In the genomic region with DNA sequence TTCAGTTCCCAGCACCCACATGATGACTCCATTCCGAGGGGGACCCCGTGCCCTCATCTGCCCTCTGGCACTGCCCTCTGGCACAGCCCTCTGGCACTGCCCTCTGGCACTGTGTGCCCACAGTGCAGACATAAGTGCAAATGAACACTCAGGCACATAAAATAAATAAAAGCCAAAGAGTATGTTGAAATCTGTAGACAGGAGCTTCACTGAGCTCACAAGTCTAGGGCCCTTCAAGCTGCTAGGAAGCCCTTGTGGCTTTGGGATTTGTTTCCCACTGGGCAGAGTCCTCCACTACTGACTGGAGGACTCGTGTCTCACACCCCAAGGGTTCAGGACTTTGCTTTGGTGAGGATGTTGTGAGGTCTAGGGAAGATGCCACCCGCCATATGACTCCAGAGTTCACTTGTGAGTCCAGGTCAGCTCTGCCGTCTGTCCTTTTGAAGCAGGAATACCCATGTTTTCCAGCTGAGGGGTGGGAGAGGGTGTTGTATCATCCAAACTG, we compare ENCODE assay signal across 15 mouse cellular contexts. TPM values are rescaled to one million over a fixed set of nuclear protein-coding genes. Genes with fewer than 3 reads are reported as not detected.
A peak's percentile ranks its signal among the peaks of the same experiment; 100 is the strongest.
DNase-seq lines count a peak whose midpoint lies in the region; ATAC-seq and TF ChIP-seq lines count a peak whose summit lies in the region.
"Had no signal": no experiment of that assay in that cellular context is flagged by ENCODE, and none has a peak within 500 bp of the region (broad histone marks: within the 10 kb centered on the region; RNA-seq: fewer than 3 reads in every experiment).

No protein-coding gene starts in this region.

- no peak for TF ChIP-seq CTCF in heart, postnatal 0 days (IDR thresholded peaks at IDR 0.05; ENCODE audit: low read depth)
- no peak for TF ChIP-seq CTCF in heart, adult 2 months (IDR thresholded peaks at IDR 0.05)
- no peak for TF ChIP-seq CTCF in MEL (IDR thresholded peaks at IDR 0.05 in 2 of 3, conservative IDR thresholded peaks at IDR 0.05 in 1 of 3; ENCODE audit: control insufficient read depth in 1 of 3, insufficient read depth in 1 of 3, low read depth in 2 of 3, low read length in 3 of 3, poor library complexity in 1 of 3, severe bottlenecking in 1 of 3)
- no peak for TF ChIP-seq CTCF in lung, postnatal 0 days (IDR thresholded peaks at IDR 0.05)

- 86% methylated on average over 5 of the region's 5 CpGs for WGBS in heart, postnatal 0 days
- WGBS in heart, adult 2 months: 89% methylated on average over 5 of the region's 5 CpGs
- 59% methylated on average over 5 of the region's 5 CpGs for WGBS in lung, postnatal 0 days

- no peak for DNase-seq in heart, postnatal 0 days (ENCODE audit: low spot score)
- DNase-seq in heart, adult 2 months: no peak
- DNase-seq in MEL (ENCODE audit: low read depth, low spot score): no peak
- peak; percentile 85 for DNase-seq in lung, postnatal 0 days (ENCODE audit: low spot score)
- no peak for DNase-seq in layer of hippocampus, postnatal 14 days (ENCODE audit: low spot score in 2 of 2)
- DNase-seq in thymus, adult 18-20 months: no peak
- no peak for DNase-seq in urinary bladder, postnatal 10 days (ENCODE audit: low spot score)
- DNase-seq: cerebellum, adult 2 months; thymus, postnatal 36 days had no signal

- H3K9me3 ChIP-seq in heart, postnatal 0 days (replicated peaks; ENCODE audit: control insufficient read depth, low read length): no peaks in the 10 kb centered on the region
- no peaks in the 10 kb centered on the region for H3K9me3 ChIP-seq in MEL (replicated peaks; ENCODE audit: insufficient read depth, low read length)
- no peaks in the 10 kb centered on the region for H3K9me3 ChIP-seq in lung, postnatal 0 days (ENCODE audit: low read length)
- H3K9me3 ChIP-seq: kidney, embryonic 15.5 days; limb, embryonic 10.5 days; midbrain, embryonic 12.5 days; neural tube, embryonic 12.5 days had no signal

- H3K79me2 ChIP-seq in heart, adult 2 months (replicated peaks; ENCODE audit: control insufficient read depth, insufficient read depth, low read length): no peaks in the 10 kb centered on the region
- H3K79me2 ChIP-seq in MEL (ENCODE audit: control insufficient read depth, insufficient read depth, low read length, poor library complexity): peaks cover 30% of the 10 kb centered on the region

- H3K9ac ChIP-seq in heart, postnatal 0 days (replicated peaks; ENCODE audit: low read depth, low read length): 0 out of 2 replicates have a peak overlapping the region, but pooled peaks have one; percentile 10
- no peak overlapping the region for H3K9ac ChIP-seq in heart, adult 2 months (ENCODE audit: low read depth, low read length)
- H3K9ac ChIP-seq in MEL (ENCODE audit: control insufficient read depth, low read depth, low read length, poor library complexity, severe bottlenecking): peak overlapping the region; percentile 62
- no peak overlapping the region for H3K9ac ChIP-seq in lung, postnatal 0 days (replicated peaks; ENCODE audit: low read depth)
- H3K9ac ChIP-seq: midbrain, embryonic 12.5 days; neural tube, embryonic 12.5 days had no signal

- 0 out of 2 replicates have a peak, but pooled peaks cover 8% of the 10 kb centered on the region for H3K36me3 ChIP-seq in heart, postnatal 0 days (replicated peaks; ENCODE audit: control insufficient read depth, insufficient read depth, low read length)
- peaks cover 7% of the 10 kb centered on the region for H3K36me3 ChIP-seq in heart, adult 2 months (ENCODE audit: control insufficient read depth, insufficient read depth, low read length)
- peaks cover 0 to 43% of the 10 kb centered on the region in 2 experiments; a peak in 3 of 4 replicates for H3K36me3 ChIP-seq in MEL (ENCODE audit: control insufficient read depth in 1 of 2, insufficient read depth in 2 of 2, low read length in 2 of 2)
- H3K36me3 ChIP-seq in lung, postnatal 0 days (ENCODE audit: insufficient read depth, low read length): no peaks in the 10 kb centered on the region

- no peak overlapping the region for H3K4me2 ChIP-seq in heart, postnatal 0 days (ENCODE audit: low read depth, low read length)
- H3K4me2 ChIP-seq in lung, postnatal 0 days (replicated peaks; ENCODE audit: low read depth, low read length): no peak overlapping the region
- H3K4me2 ChIP-seq: midbrain, embryonic 12.5 days had no signal

- peaks cover 28% of the 10 kb centered on the region for H3K4me1 ChIP-seq in heart, postnatal 0 days (ENCODE audit: control insufficient read depth, insufficient read depth)
- H3K4me1 ChIP-seq in heart, adult 2 months (ENCODE audit: control insufficient read depth, insufficient read depth, low read length): peaks cover 11% of the 10 kb centered on the region
- peaks cover 35 to 42% of the 10 kb centered on the region in 2 experiments for H3K4me1 ChIP-seq in MEL (ENCODE audit: control insufficient read depth in 1 of 2, insufficient read depth in 2 of 2, low read length in 2 of 2)
- H3K4me1 ChIP-seq in lung, postnatal 0 days (ENCODE audit: insufficient read depth, low read depth, low read length): peaks cover 23% of the 10 kb centered on the region

- H3K4me3 ChIP-seq in heart, postnatal 0 days (ENCODE audit: low read depth, low read length): no peak overlapping the region
- H3K4me3 ChIP-seq in heart, adult 2 months: no peak overlapping the region
- peak overlapping the region; percentile 36 to 46 for H3K4me3 ChIP-seq in MEL (ENCODE audit: control insufficient read depth in 1 of 2, insufficient read depth in 1 of 2, low read depth in 2 of 2, low read length in 2 of 2)
- no peak overlapping the region for H3K4me3 ChIP-seq in lung, postnatal 0 days (ENCODE audit: low read depth, low read length)
- H3K4me3 ChIP-seq: kidney, embryonic 15.5 days; midbrain, embryonic 12.5 days; neural tube, embryonic 12.5 days had no signal

- no peak overlapping the region for H3K27ac ChIP-seq in heart, postnatal 0 days (ENCODE audit: low read depth)
- no peak overlapping the region for H3K27ac ChIP-seq in heart, adult 2 months
- H3K27ac ChIP-seq in MEL (ENCODE audit: control insufficient read depth, low read depth, low read length): peak overlapping the region; percentile 93
- no peak overlapping the region for H3K27ac ChIP-seq in lung, postnatal 0 days (ENCODE audit: low read length)
- H3K27ac ChIP-seq: kidney, embryonic 15.5 days; limb, embryonic 10.5 days; midbrain, embryonic 12.5 days; neural tube, embryonic 12.5 days had no signal

- no peak for TF ChIP-seq RAD21 in MEL (IDR thresholded peaks at IDR 0.05; ENCODE audit: low read depth, low read length)

- no peaks in the 10 kb centered on the region for H3K27me3 ChIP-seq in heart, postnatal 0 days (ENCODE audit: control insufficient read depth, insufficient read depth, low read length)
- no peaks in the 10 kb centered on the region for H3K27me3 ChIP-seq in heart, adult 2 months (ENCODE audit: control insufficient read depth, insufficient read depth, low read length)
- no peaks in the 10 kb centered on the region for H3K27me3 ChIP-seq in MEL (ENCODE audit: control insufficient read depth in 1 of 2, insufficient read depth in 2 of 2, low read length in 2 of 2)
- no peaks in the 10 kb centered on the region for H3K27me3 ChIP-seq in lung, postnatal 0 days (replicated peaks; ENCODE audit: insufficient read depth, low read length)
- H3K27me3 ChIP-seq: kidney, embryonic 15.5 days; midbrain, embryonic 12.5 days; neural tube, embryonic 12.5 days had no signal

- no peak for TF ChIP-seq POLR2A in heart, adult 2 months (IDR thresholded peaks at IDR 0.05; ENCODE audit: insufficient read depth, low read depth, low read length)
- TF ChIP-seq POLR2A in MEL (IDR thresholded peaks at IDR 0.05; ENCODE audit: control insufficient read depth in 1 of 2, insufficient read depth in 1 of 2, low read depth in 1 of 2, low read length in 2 of 2, poor library complexity in 1 of 2): no peak

- no peak for TF ChIP-seq EP300 in heart, postnatal 0 days (IDR thresholded peaks at IDR 0.05; ENCODE audit: low read depth)
- no peak for TF ChIP-seq EP300 in heart, adult 2 months (IDR thresholded peaks at IDR 0.05; ENCODE audit: insufficient read depth, low read depth, low read length)
- no peak for TF ChIP-seq EP300 in MEL (IDR thresholded peaks at IDR 0.05; ENCODE audit: low read depth in 1 of 2, low read length in 2 of 2)
- peak; percentile 59 for TF ChIP-seq EP300 in lung, postnatal 0 days (IDR thresholded peaks at IDR 0.05)

- intact Hi-C loops in heart, adult 2 months (cut with DNase I): loop anchor here (5.0 kb wide), 1 partner anchor 86 kb away; no protein-coding TSS in a partner anchor

- no peak for ATAC-seq in heart, postnatal 0 days (ENCODE audit: insufficient read depth, low read depth)
- ATAC-seq in erythroid progenitor cell, adult 5-6 weeks (replicated peaks; ENCODE audit: low FRiP score, poor library complexity, severe bottlenecking): peak; percentile 8
- ATAC-seq in lung, postnatal 0 days: peak; percentile 68
- ATAC-seq: activated CD4-positive, CD25-positive, alpha-beta regulatory T cell, adult 4 months had no signal

TF ChIP-seq in MEL, 35 proteins besides CTCF, POLR2A, EP300 and RAD21 (continues in another document):
- TF ChIP-seq SIN3A (IDR thresholded peaks at IDR 0.05; ENCODE audit: low read length): no peak

RNA-seq across cellular contexts. Expression of a gene that starts 1.4 kb away (rescaled TPM):
- 160 and 168 TPM in 2 replicates for total RNA-seq in heart, postnatal 0 days (2014; rRNA removed; ENCODE audit: low replicate concordance)
- polyA plus RNA-seq in heart, postnatal 0 days (2015; fragmentation: Nextera tagmentation; extraction: Ambion mirVana): 155 and 158 TPM in 2 replicates
- total RNA-seq in heart, adult 2 months (2021): 100 to 1,000 TPM; 139 to 150 TPM
- 208 and 236 TPM in 2 replicates for polyA plus RNA-seq in heart, adult 2 months (2012; rRNA removed)
- 48.8 and 62.5 TPM in 2 replicates for total RNA-seq in MEL (2012; rRNA removed)
- polyA plus RNA-seq in MEL (2012; ENCODE audit: insufficient read depth in 1 of 2, insufficient read length in 2 of 2, low read depth in 1 of 2, low replicate concordance in 2 of 2, missing spikeins in 1 of 2): 10 to 100 TPM in 1 of 2 experiments, not detected in 1; 71.8 TPM
- 129 and 131 TPM in 2 replicates for total RNA-seq in erythroid progenitor cell, adult 5-6 weeks (2015; ENCODE audit: low replicate concordance)
- total RNA-seq in erythroid progenitor cell, adult 5-6 weeks (2017; ENCODE audit: low replicate concordance): 66.4 and 67.4 TPM in 2 replicates
- polyA plus RNA-seq in lung, postnatal 0 days (2015; fragmentation: Nextera tagmentation; extraction: Ambion mirVana): 109 and 111 TPM in 2 replicates
- total RNA-seq in layer of hippocampus, postnatal 14 days (2021): 10 to 100 TPM; 57.1 to 66.8 TPM

RNA-seq across cellular contexts. Expression of a gene that starts 1.9 kb away (rescaled TPM):
- total RNA-seq in heart, postnatal 0 days (2014; rRNA removed; ENCODE audit: low replicate concordance): 12.7 and 14.7 TPM in 2 replicates
- 40.0 and 41.2 TPM in 2 replicates for polyA plus RNA-seq in heart, postnatal 0 days (2015; fragmentation: Nextera tagmentation; extraction: Ambion mirVana)
- total RNA-seq in heart, adult 2 months (2021): 10 to 100 TPM; 37.6 to 39.7 TPM
- polyA plus RNA-seq in heart, adult 2 months (2012; rRNA removed): 35.1 and 36.1 TPM in 2 replicates
- total RNA-seq in MEL (2012; rRNA removed): 25.7 and 31.2 TPM in 2 replicates
- 10 to 100 TPM in 1 of 2 experiments, not detected in 1; 46.8 TPM for polyA plus RNA-seq in MEL (2012; ENCODE audit: insufficient read depth in 1 of 2, insufficient read length in 2 of 2, low read depth in 1 of 2, low replicate concordance in 2 of 2, missing spikeins in 1 of 2)
- 117 and 217 TPM in 2 replicates for total RNA-seq in erythroid progenitor cell, adult 5-6 weeks (2015; ENCODE audit: low replicate concordance)
- 138 and 221 TPM in 2 replicates for total RNA-seq in erythroid progenitor cell, adult 5-6 weeks (2017; ENCODE audit: low replicate concordance)
- 20.0 and 20.9 TPM in 2 replicates for polyA plus RNA-seq in lung, postnatal 0 days (2015; fragmentation: Nextera tagmentation; extraction: Ambion mirVana)
- total RNA-seq in layer of hippocampus, postnatal 14 days (2021): 10 to 100 TPM; 19.5 to 22.1 TPM

Comparison
In these comparisons a context has a peak if more than half of its experiments do, and no peak if none do; other contexts are left out.
1. H3K9ac ChIP-seq: peak in heart, postnatal 0 days (single experiment) and MEL (single experiment); none in heart, adult 2 months (single experiment) and lung, postnatal 0 days (single experiment).
2. H3K4me3 ChIP-seq: peak in MEL (2 of 2); none in heart, postnatal 0 days (single experiment), heart, adult 2 months (single experiment) and lung, postnatal 0 days (single experiment).